Mouse (Mus musculus): ENCODE data around the gene Necab3. TPM values are rescaled to one million over a fixed set of nuclear protein-coding genes. Genes with fewer than 3 reads are reported as not detected.

Necab3 gene
- polyA plus RNA-seq, 1 experiment from 2014 or later: 11.6 TPM

- Histone ChIP-seq H3K9ac (peak within 1 kb of the TSS; percentile 29; the same call in 1 of the 2 replicates), H3K27me3 (peaks cover 27% of the 10 kb centered on the region), H3K36me3 (0 out of 2 replicates have a peak, but pooled peaks cover 3% of the 10 kb centered on the region), H3K4me2 (replicated peaks) (peak within 1 kb of the TSS; percentile 38), H3K9me3 (replicated peaks) (no peaks in the 10 kb centered on the region), H3K4me1 (peaks cover 23% of the 10 kb centered on the region), H3K27ac (0 out of 2 replicates have a peak within 1 kb of the TSS, but pooled peaks have one; percentile 24), H3K4me3 (peak within 1 kb of the TSS; percentile 7; the same call in 1 of the 2 replicates)
- WGBS: 88% methylated on average over 4 of the region's 4 CpGs
- no peak for ATAC-seq (ENCODE audit: low FRiP score)
Measured at GRCm38 (mm10) chr2:154551476-154551875, 7.2 kb downstream of the Necab3 start, which contains the start of gene Actl10. Gene Actl10, plus strand, starts transcription at chr2:154551776.

- no peak overlapping the region for H3K9ac ChIP-seq
- peaks cover 27% of the 10 kb centered on the region for H3K27me3 ChIP-seq
- H3K4me1 ChIP-seq: peaks cover 23% of the 10 kb centered on the region
- ATAC-seq (ENCODE audit: low FRiP score): no peak
- 84% methylated on average over 2 of the region's 2 CpGs for WGBS
- 0 out of 2 replicates have a peak, but pooled peaks cover 3% of the 10 kb centered on the region for H3K36me3 ChIP-seq
- no peak overlapping the region for H3K4me2 ChIP-seq (replicated peaks)
- H3K9me3 ChIP-seq (replicated peaks): no peaks in the 10 kb centered on the region
- no peak overlapping the region for H3K27ac ChIP-seq
- no peak overlapping the region for H3K4me3 ChIP-seq
Measured at GRCm38 (mm10) chr2:154550937-154551336, 7.8 kb downstream of the Necab3 start.

GRCm38 (mm10) chr2:154549886-154550189 is 8.9 kb downstream of the Necab3 start:
- peaks cover 8% of the 10 kb centered on the region; the same call in 1 of the 2 replicates for H3K36me3 ChIP-seq
- H3K9ac ChIP-seq: no peak overlapping the region
- H3K27me3 ChIP-seq: peaks cover 27% of the 10 kb centered on the region
- no peaks in the 10 kb centered on the region for H3K9me3 ChIP-seq (replicated peaks)
- WGBS: 15% methylated on average over 20 of the region's 20 CpGs
- H3K4me2 ChIP-seq (replicated peaks): peak overlapping the region; percentile 80
- H3K4me1 ChIP-seq: peaks cover 23% of the 10 kb centered on the region
- no peak overlapping the region for H3K27ac ChIP-seq
- no peak for ATAC-seq (ENCODE audit: low FRiP score)
- H3K4me3 ChIP-seq: peak overlapping the region; percentile 40

- Histone ChIP-seq H3K9ac (peak overlapping the region; percentile 58), H3K27ac (no peak overlapping the region), H3K36me3 (peaks cover 7% of the 10 kb centered on the region; the same call in 1 of the 2 replicates), H3K4me1 (peaks cover 23% of the 10 kb centered on the region), H3K27me3 (peaks cover 27% of the 10 kb centered on the region), H3K4me3 (peak overlapping the region; percentile 40), H3K9me3 (replicated peaks) (no peaks in the 10 kb centered on the region), H3K4me2 (replicated peaks) (peak overlapping the region; percentile 80)
- WGBS: under 1% methylated on average over 48 of the region's 48 CpGs
- ATAC-seq (ENCODE audit: low FRiP score): peak; percentile 78
Measured at GRCm38 (mm10) chr2:154549127-154549885, 9.4 kb downstream of the Necab3 start.

GRCm38 (mm10) chr2:154548688-154549087 is 10.0 kb downstream of the Necab3 start:
- Histone ChIP-seq H3K9ac (no peak overlapping the region), H3K4me3 (no peak overlapping the region), H3K27ac (no peak overlapping the region), H3K36me3 (peaks cover 5% of the 10 kb centered on the region; the same call in 1 of the 2 replicates), H3K9me3 (replicated peaks) (no peaks in the 10 kb centered on the region), H3K4me2 (replicated peaks) (no peak overlapping the region), H3K27me3 (peaks cover 27% of the 10 kb centered on the region), H3K4me1 (peaks cover 23% of the 10 kb centered on the region)
- ATAC-seq (ENCODE audit: low FRiP score): no peak
- WGBS: 48% methylated on average over 3 of the region's 3 CpGs

GRCm38 (mm10) chr2:154546711-154547110 is 12.0 kb downstream of the Necab3 start, which contains the start of gene 1700003F12Rik:
Gene 1700003F12Rik, plus strand, starts transcription at chr2:154547085.
- Histone ChIP-seq H3K4me1 (peaks cover 11% of the 10 kb centered on the region), H3K27ac (no peak within 1 kb of the TSS), H3K27me3 (peaks cover 16% of the 10 kb centered on the region), H3K9me3 (replicated peaks) (no peaks in the 10 kb centered on the region), H3K4me2 (replicated peaks) (no peak within 1 kb of the TSS), H3K36me3 (peaks cover 5% of the 10 kb centered on the region; the same call in 1 of the 2 replicates), H3K9ac (no peak within 1 kb of the TSS; the same call in 1 of the 2 replicates), H3K4me3 (no peak within 1 kb of the TSS)
- ATAC-seq (ENCODE audit: low FRiP score): no peak
- 95% methylated on average over 10 of the region's 10 CpGs for WGBS

GRCm38 (mm10) chr2:154543567-154544347 is 14.9 kb downstream of the Necab3 start:
- peaks cover 15% of the 10 kb centered on the region; the same call in 1 of the 2 replicates for H3K4me1 ChIP-seq
- H3K9me3 ChIP-seq (replicated peaks): no peaks in the 10 kb centered on the region
- peaks cover 5% of the 10 kb centered on the region; the same call in 1 of the 2 replicates for H3K36me3 ChIP-seq
- peak overlapping the region; percentile 30; the same call in 1 of the 2 replicates for H3K27ac ChIP-seq
- 88% methylated on average over 9 of the region's 9 CpGs for WGBS
- H3K9ac ChIP-seq: no peak overlapping the region
- no peaks in the 10 kb centered on the region for H3K27me3 ChIP-seq
- ATAC-seq (ENCODE audit: low FRiP score): no peak
- H3K4me3 ChIP-seq: no peak overlapping the region
- H3K4me2 ChIP-seq (replicated peaks): no peak overlapping the region

GRCm38 (mm10) chr2:154541630-154542029 is 17.1 kb downstream of the Necab3 start:
- Histone ChIP-seq H3K4me2 (replicated peaks) (no peak overlapping the region), H3K36me3 (peaks cover 5% of the 10 kb centered on the region; the same call in 1 of the 2 replicates), H3K27ac (no peak overlapping the region), H3K4me1 (peaks cover 25% of the 10 kb centered on the region), H3K9me3 (replicated peaks) (no peaks in the 10 kb centered on the region), H3K9ac (no peak overlapping the region), H3K4me3 (no peak overlapping the region), H3K27me3 (no peaks in the 10 kb centered on the region)
- WGBS: 81% methylated on average over 2 of the region's 2 CpGs
- ATAC-seq (ENCODE audit: low FRiP score): no peak

GRCm38 (mm10) chr2:154539720-154540119 is 19.0 kb downstream of the Necab3 start:
- H3K4me1 ChIP-seq: peaks cover 25% of the 10 kb centered on the region
- H3K9me3 ChIP-seq (replicated peaks): no peaks in the 10 kb centered on the region
- H3K9ac ChIP-seq: no peak overlapping the region
- no peak overlapping the region for H3K4me2 ChIP-seq (replicated peaks)
- no peak for ATAC-seq (ENCODE audit: low FRiP score)
- H3K27ac ChIP-seq: no peak overlapping the region
- H3K27me3 ChIP-seq: no peaks in the 10 kb centered on the region
- WGBS: 77% methylated on average over 3 of the region's 3 CpGs
- peaks cover 14% of the 10 kb centered on the region for H3K36me3 ChIP-seq
- no peak overlapping the region for H3K4me3 ChIP-seq

- Histone ChIP-seq H3K9me3 (replicated peaks) (no peaks in the 10 kb centered on the region), H3K36me3 (peaks cover 19% of the 10 kb centered on the region), H3K27me3 (no peaks in the 10 kb centered on the region), H3K4me1 (peaks cover 25% of the 10 kb centered on the region), H3K9ac (no peak overlapping the region), H3K27ac (peak overlapping the region; percentile 46), H3K4me2 (replicated peaks) (no peak overlapping the region), H3K4me3 (no peak overlapping the region)
- ATAC-seq (ENCODE audit: low FRiP score): peak; percentile 48; the same call in 1 of the 2 replicates
- 40% methylated on average over 3 of the region's 3 CpGs for WGBS
Measured at GRCm38 (mm10) chr2:154538710-154539109, 20.0 kb downstream of the Necab3 start.

GRCm38 (mm10) chr2:154538310-154538709 is 20.4 kb downstream of the Necab3 start:
- peaks cover 19% of the 10 kb centered on the region for H3K36me3 ChIP-seq
- H3K9ac ChIP-seq: no peak overlapping the region
- no peak overlapping the region for H3K4me3 ChIP-seq
- H3K27ac ChIP-seq: peak overlapping the region; percentile 46
- no peak for ATAC-seq (ENCODE audit: low FRiP score)
- peaks cover 25% of the 10 kb centered on the region for H3K4me1 ChIP-seq
- no peak overlapping the region for H3K4me2 ChIP-seq (replicated peaks)
- no peaks in the 10 kb centered on the region for H3K9me3 ChIP-seq (replicated peaks)
- WGBS: 67% methylated on average over 2 of the region's 2 CpGs
- no peaks in the 10 kb centered on the region for H3K27me3 ChIP-seq

GRCm38 (mm10) chr2:154534704-154535270 is 23.9 kb downstream of the Necab3 start:
- Histone ChIP-seq H3K4me2 (replicated peaks) (no peak overlapping the region), H3K9me3 (replicated peaks) (no peaks in the 10 kb centered on the region), H3K36me3 (peaks cover 40% of the 10 kb centered on the region), H3K4me3 (no peak overlapping the region), H3K27me3 (no peaks in the 10 kb centered on the region), H3K9ac (no peak overlapping the region), H3K27ac (no peak overlapping the region), H3K4me1 (peaks cover 17% of the 10 kb centered on the region)
- ATAC-seq (ENCODE audit: low FRiP score): no peak
- 94% methylated on average over 12 of the region's 12 CpGs for WGBS

Measured in hindbrain, embryonic 12.5 days (tissue).